Mouse (Mus musculus): Measurements from ENCODE around the gene Iqch.

Gene Iqch

DNA sequence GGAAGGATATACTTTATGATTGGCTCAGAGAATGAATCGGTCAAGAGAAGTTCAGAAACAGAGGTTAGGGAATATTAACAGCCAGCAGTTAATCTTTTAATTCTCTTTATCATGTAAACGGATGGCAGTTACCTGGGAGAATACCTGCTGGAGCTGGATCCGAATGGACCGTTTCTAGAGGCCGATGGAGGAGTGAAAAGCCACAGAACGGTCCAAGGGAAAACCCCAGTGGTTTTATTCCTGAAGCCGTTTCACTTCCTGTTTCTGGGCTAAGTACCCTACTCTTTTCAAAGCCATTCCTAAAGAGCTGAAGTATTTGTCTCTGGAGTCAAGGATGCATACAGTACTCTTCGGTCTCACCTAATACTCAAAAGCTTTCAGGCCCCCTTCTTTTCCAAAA lies 102.4 kb downstream of the Iqch start:
- in situ Hi-C loops (cut with MboI, MseI), result no loop called here

DNA sequence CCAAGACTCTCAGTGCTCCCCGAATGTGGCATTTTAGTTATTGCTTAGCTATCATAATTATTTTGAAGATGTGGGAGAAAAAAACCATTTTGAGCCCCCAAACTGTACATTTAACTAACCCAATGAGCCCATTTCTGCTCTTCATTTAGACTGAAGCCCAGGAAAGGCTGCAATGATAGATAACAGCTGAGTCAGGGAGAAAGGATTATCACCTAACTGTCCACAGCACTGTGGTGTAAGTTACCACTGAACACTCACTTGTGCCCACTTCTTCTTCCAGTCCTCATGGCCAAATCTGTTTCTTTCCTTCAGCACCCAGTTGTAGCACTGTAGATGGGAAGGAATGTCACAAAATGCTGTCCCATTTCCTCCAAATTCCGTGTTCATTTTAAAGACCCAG lies 106.5 kb downstream of the Iqch start:
- in situ Hi-C loops (cut with MboI, MseI), result no loop called here

DNA sequence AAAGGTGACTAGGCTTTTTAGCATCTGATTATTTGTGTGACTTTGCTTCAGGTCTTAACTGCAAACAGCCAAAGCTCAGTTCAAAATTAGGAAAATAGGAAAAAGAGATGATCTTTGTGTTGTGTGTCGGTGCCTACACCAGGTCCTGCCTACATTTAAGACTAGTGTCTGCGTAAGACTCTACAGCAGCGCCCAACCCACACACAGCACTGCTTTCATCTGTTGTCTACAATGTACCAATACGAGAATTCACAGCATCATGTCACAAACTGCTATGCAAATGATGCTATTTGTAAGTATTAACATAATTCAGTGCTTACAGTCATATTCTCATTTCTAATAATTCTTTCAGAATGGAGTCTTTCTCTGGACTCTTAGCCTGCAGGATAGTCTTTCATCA lies 108.5 kb downstream of the Iqch start:
- in situ Hi-C loops (cut with MboI, MseI), result no loop called here

DNA sequence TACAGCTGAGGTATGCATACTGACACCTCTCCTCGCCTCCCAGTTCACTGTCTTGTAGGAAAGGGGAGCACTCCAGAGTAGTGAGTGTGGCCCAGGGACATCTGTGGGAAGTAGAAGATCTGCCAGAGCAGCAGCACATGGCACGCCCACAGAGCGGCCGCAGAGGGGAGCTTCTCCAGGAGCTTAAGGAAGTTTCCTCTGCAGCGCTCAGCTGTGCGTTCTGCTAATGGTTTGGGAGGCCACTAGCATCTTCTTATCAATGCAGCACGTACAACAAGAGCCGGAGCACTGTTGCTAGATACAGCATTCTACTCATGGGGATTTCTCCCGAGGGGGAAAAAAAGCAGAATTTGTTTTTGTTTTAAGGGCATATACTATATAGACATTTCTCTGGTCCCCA lies 110.0 kb downstream of the Iqch start:
- in situ Hi-C loops (cut with MboI, MseI), result no loop called here

DNA sequence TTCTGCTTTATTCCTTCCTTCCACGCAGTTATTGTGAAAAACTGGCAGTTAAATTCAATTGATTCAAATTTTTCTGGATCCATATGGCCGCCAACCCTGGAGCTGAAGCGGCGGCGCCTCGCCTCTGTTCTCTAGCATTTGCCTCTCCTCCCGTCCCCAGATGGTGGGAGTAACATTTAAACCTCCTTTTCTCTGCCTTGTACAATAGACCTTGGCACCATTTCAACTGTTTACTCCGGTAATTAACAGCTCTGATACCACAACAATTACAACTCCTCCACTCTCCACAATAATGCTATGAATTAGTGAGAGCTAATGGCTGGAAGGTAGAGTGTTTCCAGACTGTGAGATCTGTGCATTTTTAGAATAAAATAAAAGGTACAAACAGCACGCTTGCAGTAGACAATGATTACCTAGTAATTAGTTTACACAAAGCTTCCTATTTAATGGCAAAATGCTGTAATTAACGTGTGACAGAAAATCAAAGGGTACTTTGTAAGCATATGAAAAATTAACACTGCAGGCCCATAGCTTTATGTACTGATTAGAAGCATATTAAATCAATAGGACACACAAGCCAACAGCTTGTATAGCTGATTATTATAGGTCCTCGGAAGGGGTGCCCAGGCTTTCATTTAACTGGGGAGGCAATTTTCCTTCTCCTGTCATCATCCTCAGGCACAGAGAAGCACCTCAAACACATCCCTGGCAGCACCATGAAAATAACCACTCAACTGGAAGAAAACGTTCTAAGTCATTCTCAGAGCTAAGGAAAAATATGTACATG lies 111.6 kb downstream of the Iqch start:
- in situ Hi-C loops (cut with MboI, MseI), result no loop called here

DNA sequence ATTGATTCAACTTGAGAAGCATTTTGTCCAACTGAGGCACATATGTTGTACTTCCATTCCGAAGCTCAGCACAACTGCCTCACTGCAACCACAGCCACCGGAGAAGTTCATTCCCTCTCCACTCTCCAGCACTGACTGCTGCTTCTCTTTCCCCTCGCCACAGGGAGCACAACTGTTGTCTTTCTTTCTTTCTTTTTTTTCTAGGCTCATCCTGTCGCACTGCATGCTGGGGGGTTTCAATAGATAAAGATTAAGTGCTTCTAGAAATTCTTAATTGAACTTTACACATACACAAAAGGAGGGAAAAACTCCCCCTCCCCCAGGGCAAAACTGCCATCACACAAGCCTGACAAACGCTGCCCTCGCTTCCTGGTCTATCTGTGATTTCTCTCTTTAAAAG lies 113.1 kb downstream of the Iqch start:
- in situ Hi-C loops (cut with MboI, MseI), result no loop called here

DNA sequence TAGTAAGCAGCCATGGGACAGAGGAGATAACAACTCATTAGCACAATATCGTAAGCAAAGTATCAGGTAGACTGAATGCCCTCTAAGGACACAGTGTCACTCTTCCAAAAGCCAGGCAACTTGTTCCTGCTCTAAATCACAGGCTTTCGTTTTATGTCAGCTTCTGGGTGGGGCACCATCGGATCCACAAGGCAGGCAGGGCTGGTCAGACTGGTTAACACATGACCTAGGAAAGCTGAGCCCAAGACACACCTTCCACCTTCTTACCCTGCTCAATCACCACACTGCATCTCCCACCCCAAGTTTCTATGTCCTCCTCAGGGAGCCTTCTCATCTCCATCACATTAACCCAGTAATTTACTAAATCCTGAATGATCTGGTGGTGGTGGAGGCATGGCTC lies 136.7 kb downstream of the Iqch start:
- in situ Hi-C loops (cut with MboI, MseI), result no loop called here

DNA sequence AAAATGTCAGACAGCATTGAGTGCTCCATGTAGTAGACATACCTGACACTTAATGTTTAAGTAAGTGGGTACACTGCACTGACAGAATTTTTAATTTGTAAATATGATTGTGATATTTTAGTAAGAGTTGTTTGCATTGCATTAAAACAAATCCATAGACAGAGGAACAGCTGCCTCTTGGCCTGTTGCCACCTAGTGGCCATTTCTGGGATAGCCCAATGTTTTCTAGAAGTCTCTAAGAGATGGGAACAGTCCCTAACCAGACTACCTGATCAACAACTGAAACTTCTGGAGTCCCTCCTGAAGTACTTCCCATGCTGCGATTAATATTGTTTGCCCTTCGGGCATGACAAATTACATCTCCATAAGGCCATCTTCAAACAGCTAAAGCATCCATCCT lies 140.0 kb downstream of the Iqch start:
- in situ Hi-C loops (cut with MboI, MseI), result loop anchor here in 1 of 2 experiments (5.0 kb wide), 1 partner anchor 315 kb away; the partner anchor contains the start of gene Skor1

DNA sequence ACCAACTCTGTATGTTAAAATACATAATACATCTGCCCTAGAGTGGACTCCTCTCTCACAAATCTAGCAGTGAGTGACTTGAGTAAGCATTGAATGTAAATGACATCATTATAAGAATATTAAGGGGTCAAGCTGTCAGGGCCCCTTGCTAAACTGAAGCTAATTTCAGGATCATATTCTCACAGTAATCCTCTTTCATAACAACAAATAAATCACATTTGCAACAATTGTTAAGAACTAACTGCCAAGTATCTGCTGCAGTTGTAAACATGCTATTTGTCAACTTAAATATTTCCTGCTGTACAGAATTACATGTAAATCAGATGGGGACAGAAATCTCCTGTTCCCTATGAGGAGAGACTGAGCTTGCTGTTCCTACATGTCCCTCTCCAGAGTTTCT lies 145.9 kb downstream of the Iqch start:
- in situ Hi-C loops (cut with MboI, MseI), result no loop called here

DNA sequence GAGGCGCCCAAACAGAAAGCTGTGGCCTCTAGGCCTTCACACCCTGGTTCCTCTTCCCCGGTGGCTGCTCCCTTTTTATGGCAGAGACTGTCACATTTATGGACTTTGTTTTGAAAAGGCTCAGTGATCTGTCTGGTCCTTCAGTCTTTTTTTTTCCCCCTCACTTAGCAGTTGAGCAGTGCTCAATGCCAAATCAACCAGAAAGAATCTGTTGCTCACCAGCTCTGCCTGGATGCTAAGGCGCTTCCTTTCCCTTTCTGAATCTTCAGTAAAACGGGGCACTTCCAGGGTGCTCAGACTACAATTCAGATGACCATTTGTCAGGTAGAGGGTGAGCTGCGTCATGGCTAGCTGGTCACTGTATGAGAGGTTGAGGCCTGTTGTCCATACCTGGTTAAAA lies 148.0 kb downstream of the Iqch start:
- in situ Hi-C loops (cut with MboI, MseI), result no loop called here

DNA sequence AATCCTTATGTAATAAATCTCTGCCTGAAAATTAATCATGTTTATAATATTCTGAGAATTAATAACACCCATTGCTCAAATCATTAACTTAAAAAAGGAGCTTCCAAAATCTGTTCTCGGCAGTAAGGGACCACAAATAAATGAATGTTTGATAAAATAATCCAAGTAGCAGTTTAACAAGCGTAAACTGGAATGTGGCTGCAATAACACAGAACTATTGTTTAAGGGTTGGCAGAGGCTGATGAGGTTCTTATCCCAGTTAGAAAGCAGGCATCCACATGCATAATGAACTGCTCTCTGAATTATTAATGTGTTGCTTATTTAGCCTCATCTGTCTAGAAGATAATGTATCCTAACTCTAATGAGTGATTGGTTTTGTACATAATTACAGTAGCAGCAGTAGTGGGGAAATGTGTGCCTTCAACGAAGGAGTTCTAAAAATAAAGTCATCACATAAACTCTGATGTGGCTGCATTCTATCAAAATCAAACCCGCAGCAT lies 151.7 kb downstream of the Iqch start:
- in situ Hi-C loops (cut with MboI, MseI), result no loop called here

DNA sequence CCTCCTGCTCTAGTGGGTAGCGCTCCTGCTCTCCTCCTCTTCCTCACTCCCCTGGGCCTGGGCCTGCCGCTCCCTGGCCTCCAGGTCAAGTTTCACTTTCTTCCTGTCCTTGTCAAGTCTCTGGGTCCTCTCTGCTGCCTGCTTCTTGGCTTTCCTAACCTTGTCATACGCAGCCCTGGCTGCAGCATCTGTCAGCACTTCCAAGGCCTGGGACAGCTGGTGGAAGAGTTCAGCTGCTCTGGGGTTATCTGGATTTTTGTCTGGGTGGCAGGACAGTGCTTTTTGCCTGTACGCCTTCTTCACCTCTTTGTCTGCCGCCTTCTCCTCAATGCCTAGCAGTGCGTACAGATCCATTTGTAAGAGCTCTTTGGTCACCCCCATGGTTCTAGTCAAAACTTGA lies 158.6 kb downstream of the Iqch start:
- in situ Hi-C loops (cut with MboI, MseI), result no loop called here

DNA sequence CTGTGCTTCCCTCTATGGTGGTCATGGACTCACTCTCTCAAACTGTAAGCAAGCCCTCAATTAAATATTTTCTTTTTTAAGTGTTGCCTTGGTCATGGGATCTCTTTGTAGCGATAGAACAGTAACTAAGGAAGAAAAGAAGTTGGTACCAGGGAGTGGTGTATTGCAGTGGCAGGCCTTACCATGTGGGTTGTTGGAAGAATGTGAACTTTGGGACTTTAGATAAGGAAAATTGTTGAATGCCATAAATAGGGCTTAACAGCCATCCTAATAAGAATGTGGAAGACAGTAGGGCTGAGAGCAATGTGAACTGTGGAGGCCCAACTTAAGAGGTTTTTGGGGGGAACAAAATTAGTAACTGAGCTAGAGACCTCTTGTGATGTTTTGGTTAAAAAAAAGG lies 171.6 kb downstream of the Iqch start:
- in situ Hi-C loops (cut with MboI, MseI), result no loop called here

DNA sequence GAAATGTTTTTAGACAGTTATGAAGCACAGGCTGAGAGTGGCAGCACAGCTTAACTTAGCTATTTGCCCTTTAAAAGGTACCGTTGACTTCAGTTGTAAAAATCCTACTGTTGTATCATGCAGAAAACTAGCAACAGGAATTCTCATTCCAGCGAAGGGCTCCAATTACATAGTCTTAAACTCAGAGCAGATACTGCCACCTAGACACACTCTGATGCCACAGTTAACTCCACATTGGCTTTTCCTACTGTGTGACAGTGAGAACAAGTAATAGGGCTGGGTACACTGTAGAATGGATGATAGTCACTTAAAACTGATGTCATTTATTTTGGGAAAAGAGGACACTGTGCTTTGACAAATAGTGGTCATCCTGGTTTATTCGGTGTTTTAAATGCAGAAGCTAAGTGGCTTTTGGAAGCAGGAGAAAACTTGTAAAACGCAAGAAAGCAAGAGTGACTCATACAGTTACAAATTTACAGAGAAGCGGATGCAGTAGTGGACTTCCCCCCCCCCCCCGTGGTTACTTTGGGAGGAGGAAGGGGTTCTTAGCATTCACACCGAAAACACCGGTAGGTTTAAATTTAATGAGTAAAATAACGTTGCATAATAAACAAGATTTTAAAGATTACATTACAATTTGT lies 181.1 kb downstream of the Iqch start:
- in situ Hi-C loops (cut with MboI, MseI), result no loop called here

DNA sequence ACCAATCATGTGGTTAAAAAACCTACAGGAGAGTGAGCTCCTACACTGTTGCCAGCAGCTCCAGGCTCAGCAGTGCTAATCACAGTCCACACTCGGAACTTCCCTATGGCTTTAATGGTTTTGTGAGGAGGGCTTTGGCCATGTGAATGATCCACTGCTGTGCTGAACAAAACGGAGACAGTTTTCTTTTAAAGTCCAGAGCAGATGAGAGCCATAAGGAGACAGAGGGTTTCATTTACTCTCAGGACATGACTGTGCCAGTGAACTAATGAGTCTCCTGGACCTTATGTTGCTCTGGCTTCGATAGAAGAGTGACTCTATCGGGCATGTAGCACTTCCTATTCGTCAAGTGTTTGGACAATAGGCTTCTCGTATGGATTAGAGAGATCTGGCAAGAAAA lies 181.9 kb downstream of the Iqch start:
- in situ Hi-C loops (cut with MboI, MseI), result no loop called here

DNA sequence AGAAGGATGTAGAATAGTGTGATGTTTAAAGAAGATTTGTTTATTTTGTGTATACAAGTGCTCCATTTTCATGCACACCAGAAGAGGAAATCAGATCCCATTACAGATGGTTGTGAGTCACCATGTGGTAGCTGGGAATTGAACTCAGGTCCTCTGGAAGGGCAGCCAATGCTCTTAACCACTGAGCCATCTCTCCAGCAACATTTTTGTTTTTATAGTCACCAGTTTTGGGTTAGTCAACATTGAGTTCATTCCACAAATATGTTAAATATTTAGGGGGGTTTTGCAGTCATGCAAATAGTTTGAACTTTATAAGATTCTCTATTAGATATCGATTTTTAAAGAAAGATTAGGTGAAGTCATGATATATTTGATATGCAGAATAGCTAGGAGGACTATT lies 202.1 kb downstream of the Iqch start:
- in situ Hi-C loops (cut with MboI, MseI), result no loop called here

DNA sequence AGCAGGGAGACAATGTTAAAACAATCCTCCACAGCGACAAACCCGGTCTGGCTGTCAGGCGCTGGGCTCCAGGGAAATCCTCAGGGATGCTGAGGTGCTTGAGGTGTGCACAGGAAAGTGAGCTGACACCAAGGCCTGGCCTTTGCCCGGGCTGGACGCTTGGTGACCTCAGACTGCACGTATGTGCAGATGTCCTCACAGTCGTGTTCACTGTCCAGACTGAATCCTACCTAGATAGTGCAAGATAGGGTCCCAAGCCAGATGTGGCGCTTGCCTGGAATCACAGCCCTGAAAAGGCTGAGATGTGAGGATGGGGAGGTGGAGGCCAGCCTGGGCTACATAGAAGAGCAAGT lies 202.9 kb downstream of the Iqch start:
- in situ Hi-C loops (cut with MboI, MseI), result loop anchor here in 1 of 2 experiments (10.0 kb wide), 1 partner anchor 585 kb away; the partner anchor contains the start of gene Fem1b

DNA sequence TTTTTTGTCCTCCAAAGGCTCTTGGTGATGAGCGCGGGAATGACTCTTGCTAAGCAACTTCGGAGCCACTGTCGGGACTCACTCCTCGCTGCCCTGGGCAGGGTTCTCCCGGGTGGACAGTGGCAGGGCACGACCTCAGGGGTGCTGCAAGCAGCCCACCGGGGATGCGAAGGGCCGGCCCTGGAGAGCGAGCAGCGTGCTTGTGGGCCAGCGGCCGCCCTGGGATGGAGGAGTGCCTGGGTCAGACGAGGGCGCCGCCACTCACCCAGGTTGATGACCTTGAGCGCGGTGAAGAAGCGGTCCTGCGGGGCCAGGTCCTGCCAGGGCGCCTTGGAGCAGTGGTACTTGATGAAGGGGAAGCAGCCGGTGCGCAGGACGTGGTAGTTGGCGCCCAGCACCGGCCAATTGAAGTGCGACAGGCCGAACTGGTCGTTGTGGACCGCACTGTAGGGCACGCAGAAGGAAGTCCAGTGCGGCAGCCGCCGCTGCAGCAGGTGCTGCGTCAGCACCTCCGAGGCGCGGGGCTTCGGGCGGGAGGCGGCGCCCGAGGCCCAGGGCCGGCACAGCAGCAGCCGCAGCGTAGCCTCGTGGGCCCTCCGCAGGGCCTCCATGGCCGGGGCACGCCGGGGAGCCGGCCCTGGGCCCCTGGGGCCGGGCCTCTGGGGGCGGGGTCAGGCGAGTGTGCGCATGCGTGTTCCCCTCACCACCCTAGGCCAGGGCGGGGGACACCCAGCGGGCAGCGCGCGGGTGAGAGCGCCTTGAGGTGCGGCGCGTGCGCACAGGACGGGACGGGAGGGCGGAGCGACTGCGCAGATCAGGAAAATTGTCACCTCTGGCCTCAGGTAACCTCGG lies 203.5 kb downstream of the Iqch start, which contains the start of gene 2300009A05Rik:
Gene 2300009A05Rik, minus strand, starts transcription at position 636 of the 852 bp plus-strand sequence.
- in situ Hi-C loops (cut with MboI, MseI), result loop anchor here in 1 of 2 experiments (10.0 kb wide), 1 partner anchor 584 kb away; the partner anchor contains the start of gene Fem1b

DNA sequence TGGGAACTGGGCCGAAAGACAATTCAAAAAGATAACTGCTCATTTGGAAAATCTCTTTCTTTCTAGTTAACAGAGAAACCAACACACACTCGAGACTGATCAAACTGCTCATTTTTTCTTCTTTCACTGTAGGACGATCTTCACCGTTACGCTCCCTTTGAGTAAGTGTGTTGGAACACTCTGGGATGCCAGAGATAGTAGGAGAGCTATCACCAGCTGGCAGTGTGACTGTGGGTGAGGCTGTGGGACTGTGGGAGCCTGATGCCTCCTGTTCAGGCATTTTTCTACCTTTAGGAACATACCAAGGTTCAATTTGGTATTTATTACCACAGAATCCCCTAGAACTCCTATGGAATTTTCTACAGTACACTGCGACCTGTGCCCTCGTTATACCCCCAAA lies 206.7 kb downstream of the Iqch start:
- in situ Hi-C loops (cut with MboI, MseI), result loop anchor here in 1 of 2 experiments (10.0 kb wide), 1 partner anchor 581 kb away; the partner anchor contains the start of gene Fem1b

DNA sequence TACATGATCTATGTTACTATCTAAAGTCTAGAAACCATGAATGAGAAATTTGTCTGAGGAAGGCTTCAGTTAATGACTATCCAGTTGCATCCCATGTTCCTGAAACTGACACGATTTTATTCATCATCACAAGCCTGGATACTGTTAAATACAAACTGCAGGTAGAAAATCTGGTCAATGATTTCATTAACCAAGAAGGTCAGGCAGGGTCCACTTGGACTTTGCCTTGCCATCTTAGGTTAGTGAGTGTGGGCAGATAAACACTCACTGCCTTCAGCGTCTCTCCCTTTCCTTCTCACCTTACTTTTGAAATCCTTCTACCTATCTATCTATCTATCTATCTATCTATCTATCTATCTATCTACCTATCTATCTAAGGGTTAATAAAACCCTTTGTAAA lies 211.0 kb downstream of the Iqch start:
- in situ Hi-C loops (cut with MboI, MseI), result loop anchor here in 1 of 2 experiments (10.0 kb wide), 1 partner anchor 577 kb away; the partner anchor contains the start of gene Fem1b

DNA sequence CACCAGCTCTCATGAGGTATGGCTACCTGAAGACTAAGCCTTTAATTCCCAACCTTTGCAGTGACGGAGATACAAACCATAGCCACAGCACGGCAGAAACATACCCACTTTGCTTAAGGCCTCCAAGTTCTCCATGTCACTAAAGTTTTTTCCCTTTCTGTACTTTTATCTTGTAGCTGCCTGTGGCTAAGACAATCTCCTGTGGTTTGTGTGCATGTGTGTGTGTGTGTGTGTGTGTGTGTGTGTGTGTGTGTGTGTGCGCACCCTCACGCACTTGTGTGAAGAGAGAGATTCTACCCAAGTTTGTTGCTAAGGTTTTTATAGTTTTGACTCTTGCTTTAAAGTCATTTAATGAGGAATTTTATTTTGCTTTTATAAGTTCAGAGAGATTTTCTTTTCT lies 219.5 kb downstream of the Iqch start:
- in situ Hi-C loops (cut with MboI, MseI), result loop anchor here in 1 of 2 experiments (10.0 kb wide), 1 partner anchor 312 kb away; no protein-coding TSS in a partner anchor

DNA sequence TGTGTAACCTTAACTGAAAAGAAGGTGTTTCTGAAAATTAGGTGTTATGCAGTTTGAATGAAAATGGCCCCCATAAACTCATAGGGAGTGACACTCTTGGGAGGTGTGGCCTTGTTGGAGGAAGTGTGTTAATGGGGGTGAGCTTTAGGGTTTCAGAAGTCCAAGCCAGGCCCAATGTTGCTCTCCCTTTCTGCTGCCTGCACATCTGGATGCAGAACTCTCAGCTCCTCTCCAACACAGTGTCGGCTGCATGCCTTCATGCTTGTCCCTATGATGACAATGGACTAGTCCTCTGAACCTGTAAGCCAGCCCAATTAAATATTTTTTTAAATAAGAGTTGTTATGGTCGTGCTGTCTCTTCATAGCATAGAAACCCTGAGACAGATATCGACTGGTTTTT lies 222.0 kb downstream of the Iqch start:
- in situ Hi-C loops (cut with MboI, MseI), result loop anchor here in 1 of 2 experiments (10.0 kb wide), 1 partner anchor 314 kb away; no protein-coding TSS in a partner anchor
